Mouse (Mus musculus) kidney, adult 2 months (tissue): ENCODE measurements around the gene Arhgef38. TPM values are rescaled to one million over a fixed set of nuclear protein-coding genes. Genes with fewer than 3 reads are reported as not detected.
A peak's percentile ranks its signal among the peaks of the same experiment; 100 is the strongest.

ENCODE experiments used
- DNase-seq: peaks from one replicate; pipeline ENCODE4 v3.0.0; 2021
- H3K27ac ChIP-seq: fragments of 200-500 bp; 2 replicates; pipeline ENCODE4 v1.5.1; 2012; ENCODE audit warnings: low read depth, low read length, control low read depth, inconsistent platforms; ENCODE audit not compliant: insufficient read depth
- H3K27me3 ChIP-seq: fragments of 200-500 bp; replicated peaks from 2 replicates; pipeline ENCODE4 v1.6.1; 2012; ENCODE audit warnings: mild to moderate bottlenecking, moderate library complexity, low read length, inconsistent platforms; ENCODE audit not compliant: control insufficient read depth, insufficient read depth
- H3K36me3 ChIP-seq: fragments of 200-500 bp; 2 replicates; pipeline ENCODE4 v1.6.1; 2012; ENCODE audit warnings: mild to moderate bottlenecking, moderate library complexity, low read length, inconsistent platforms; ENCODE audit not compliant: control insufficient read depth, insufficient read depth
- H3K4me1 ChIP-seq: fragments of 200-500 bp; 2 replicates; pipeline ENCODE4 v1.6.1; 2011; ENCODE audit warnings: low read length; ENCODE audit not compliant: control insufficient read depth, insufficient read depth
- H3K4me3 ChIP-seq: fragments of 200-500 bp; 2 replicates; pipeline ENCODE4 v1.5.1; 2011; ENCODE audit warnings: mild to moderate bottlenecking, low read depth, low read length, control low read depth; ENCODE audit not compliant: insufficient read depth
- CTCF ChIP-seq: fragments of 200-500 bp; conservative IDR thresholded peaks from 2 replicates; pipeline ENCODE4 v1.5.1; 2011; ENCODE audit warnings: low read depth, mild to moderate bottlenecking, control low read depth, low read length, moderate library complexity, mixed read lengths; ENCODE audit not compliant: insufficient read depth, insufficient read length
- POLR2A ChIP-seq: fragments of 200-500 bp; IDR thresholded peaks from one replicate; pipeline ENCODE4 v1.6.1; 2011; ENCODE audit warnings: low read depth, low read length, control low read depth
- WGBS: fragments of 180-500 bp; shearing (Covaris S2); methylation state at CpG from one replicate; pipeline ENCODE4 v1.1.7; 2018; 5-methylcytosine and 5-hydroxymethylcytosine counted together
- polyA plus RNA-seq: library from polyadenylated mRNA; depleted of rRNA; stranded (reverse); fragments of >200 nt; gene quantifications from 2 replicates; pipeline ENCODE4 v1.2.3, GENCODE M21; 2012

The Arhgef38 gene
- polyA plus RNA-seq, 1 experiment = 1.7 TPM

GRCm38 (mm10) chr3:133092936-133093335 is 141.8 kb downstream of the Arhgef38 start:
- Histone ChIP-seq H3K27ac (no peak overlapping the region), H3K36me3 (no peaks in the 10 kb centered on the region), H3K4me3 (no peak overlapping the region), H3K27me3 (no peaks in the 10 kb centered on the region), H3K4me1 (peaks cover 5% of the 10 kb centered on the region; the same call in 1 of the 2 replicates)
- WGBS = 69% methylated on average over 1 of the region's 1 CpGs
- TF ChIP-seq POLR2A (no peak), CTCF (no peak)
- no peak for DNase-seq

- Histone ChIP-seq H3K27me3 (no peaks in the 10 kb centered on the region), H3K4me1 (peaks cover 5% of the 10 kb centered on the region; the same call in 1 of the 2 replicates), H3K36me3 (no peaks in the 10 kb centered on the region), H3K27ac (peak overlapping the region; percentile 51), H3K4me3 (peak overlapping the region; percentile 92)
- WGBS = under 1% methylated on average over 7 of the region's 7 CpGs
- no peak for TF ChIP-seq POLR2A
- no peak for TF ChIP-seq CTCF
- DNase-seq = no peak
Measured at GRCm38 (mm10) chr3:133092274-133092853, 142.4 kb downstream of the Arhgef38 start.

- TF ChIP-seq POLR2A = no peak
- no peak for TF ChIP-seq CTCF
- Histone ChIP-seq H3K27ac (peak within 1 kb of the TSS; percentile 51), H3K4me3 (peak within 1 kb of the TSS; percentile 92), H3K27me3 (no peaks in the 10 kb centered on the region), H3K36me3 (no peaks in the 10 kb centered on the region), H3K4me1 (peaks cover 5% of the 10 kb centered on the region; the same call in 1 of the 2 replicates)
- 1% methylated on average over 53 of the region's 53 CpGs for WGBS
- peak; percentile 95 for DNase-seq
Measured at GRCm38 (mm10) chr3:133091664-133092273, 143.0 kb downstream of the Arhgef38 start, which contains the start of the genes Ints12 and Gstcd. Gene Ints12, plus strand, starts transcription at chr3:133091840. Gene Gstcd, minus strand, starts transcription at chr3:133092033.

- Histone ChIP-seq H3K4me3 (peak overlapping the region; percentile 92), H3K27ac (peak overlapping the region; percentile 51; the same call in 1 of the 2 replicates), H3K36me3 (no peaks in the 10 kb centered on the region), H3K4me1 (peaks cover 5% of the 10 kb centered on the region; the same call in 1 of the 2 replicates), H3K27me3 (no peaks in the 10 kb centered on the region)
- TF ChIP-seq CTCF = no peak
- no peak for TF ChIP-seq POLR2A
- WGBS = under 1% methylated on average over 44 of the region's 44 CpGs
- no peak for DNase-seq
Measured at GRCm38 (mm10) chr3:133091121-133091663, 143.6 kb downstream of the Arhgef38 start.

- Histone ChIP-seq H3K27ac (no peak overlapping the region), H3K4me1 (peaks cover 5% of the 10 kb centered on the region; the same call in 1 of the 2 replicates), H3K36me3 (no peaks in the 10 kb centered on the region), H3K4me3 (peak overlapping the region; percentile 92), H3K27me3 (no peaks in the 10 kb centered on the region)
- no peak for DNase-seq
- TF ChIP-seq POLR2A (no peak), CTCF (no peak)
- WGBS = 10% methylated on average over 11 of the region's 11 CpGs
Measured at GRCm38 (mm10) chr3:133090247-133091120, 144.3 kb downstream of the Arhgef38 start.

GRCm38 (mm10) chr3:133085858-133086257 is 148.9 kb downstream of the Arhgef38 start:
- 43% methylated on average over 3 of the region's 3 CpGs for WGBS
- Histone ChIP-seq H3K36me3 (no peaks in the 10 kb centered on the region), H3K4me1 (peaks cover under 1% of the 10 kb centered on the region; the same call in 1 of the 2 replicates), H3K27ac (no peak overlapping the region), H3K4me3 (no peak overlapping the region), H3K27me3 (no peaks in the 10 kb centered on the region)
- DNase-seq = peak; percentile 46
- no peak for TF ChIP-seq POLR2A
- peak; percentile 26; the same call in 1 of the 2 replicates for TF ChIP-seq CTCF
